Mouse (Mus musculus) C2C12 (cell line): ENCODE data around the gene Slmap. TPM values are rescaled to one million over a fixed set of nuclear protein-coding genes. Genes with fewer than 3 reads are reported as not detected.

Experiments used
- H3K27me3 ChIP-seq: one replicate; pipeline ENCODE4 v1.6.1; 2011; ENCODE audit not compliant: control insufficient read depth, insufficient read depth, insufficient read length
- H3K36me3 ChIP-seq: one replicate; pipeline ENCODE4 v1.6.1; 2011; ENCODE audit not compliant: control insufficient read depth, insufficient read depth
- H3K4me3 ChIP-seq: one replicate; pipeline ENCODE4 v1.5.1; 2011; ENCODE audit warnings: mild to moderate bottlenecking, control low read depth; ENCODE audit not compliant: poor library complexity, insufficient read depth, severe bottlenecking
- H3K79me2 ChIP-seq: one replicate; pipeline ENCODE4 v1.6.1; 2011; ENCODE audit not compliant: control insufficient read depth, insufficient read depth
- H3K79me3 ChIP-seq: one replicate; pipeline ENCODE4 v1.6.1; 2011; ENCODE audit warnings: low read depth, control low read depth
- H3ac ChIP-seq: one replicate; pipeline ENCODE3; 2011; ENCODE audit warnings: low read depth; ENCODE audit not compliant: control insufficient read depth, insufficient read length
- CEBPB ChIP-seq: IDR thresholded peaks from one replicate; pipeline ENCODE4 v1.6.1; 2011; ENCODE audit warnings: low read depth, mild to moderate bottlenecking, control low read depth, moderate library complexity
- CTCF ChIP-seq: IDR thresholded peaks from one replicate; pipeline ENCODE4 v1.5.1; 2011; ENCODE audit not compliant: control insufficient read depth, insufficient read depth, insufficient read length
- FOSL1 ChIP-seq: IDR thresholded peaks from one replicate; pipeline ENCODE4 v1.8.0; 2011; ENCODE audit warnings: mild to moderate bottlenecking, low read length; ENCODE audit not compliant: poor library complexity, insufficient read depth, severe bottlenecking
- MAX ChIP-seq: IDR thresholded peaks from one replicate; pipeline ENCODE4 v1.6.1; 2011; ENCODE audit warnings: mild to moderate bottlenecking, control low read depth
- MYOD1 ChIP-seq: IDR thresholded peaks from one replicate; pipeline ENCODE4 v1.6.1; 2011; ENCODE audit warnings: low read depth; ENCODE audit not compliant: control insufficient read depth, insufficient read length
- MYOG ChIP-seq: IDR thresholded peaks from one replicate; pipeline ENCODE4 v1.6.1; 2011; ENCODE audit not compliant: control insufficient read depth, insufficient read length; ENCODE audit errors: extremely low read depth
- USF1 ChIP-seq: IDR thresholded peaks from one replicate; pipeline ENCODE4 v1.6.1; 2011; ENCODE audit warnings: low read depth, mild to moderate bottlenecking, control low read depth, moderate library complexity
- polyA plus RNA-seq: library from polyadenylated mRNA; unstranded; fragments of >200 nt; fragmentation: generic; extraction: Trizol; gene quantifications from one replicate; pipeline ENCODE4 v1.2.1, GENCODE M21; 2012; ENCODE audit warnings: missing spikeins

The Slmap gene
- polyA plus RNA-seq, 1 experiment, result 10.8 TPM

- no peak overlapping the region for H3ac ChIP-seq
- peaks cover 100% of the 10 kb centered on the region for H3K79me2 ChIP-seq
- H3K79me3 ChIP-seq, result peaks cover 70% of the 10 kb centered on the region
- H3K36me3 ChIP-seq, result no peaks in the 10 kb centered on the region
- no peaks in the 10 kb centered on the region for H3K27me3 ChIP-seq
- TF ChIP-seq MAX (no peak), MYOG (no peak), USF1 (no peak), MYOD1 (no peak), FOSL1 (no peak)
- H3K4me3 ChIP-seq, result no peak overlapping the region
Measured at GRCm38 (mm10) chr14:26515802-26516201, 18.9 kb downstream of the Slmap start.

GRCm38 (mm10) chr14:26510545-26510944 is 24.2 kb downstream of the Slmap start:
- peaks cover 72% of the 10 kb centered on the region for H3K79me3 ChIP-seq
- H3K4me3 ChIP-seq, result no peak overlapping the region
- H3ac ChIP-seq, result no peak overlapping the region
- peaks cover 100% of the 10 kb centered on the region for H3K79me2 ChIP-seq
- H3K36me3 ChIP-seq, result no peaks in the 10 kb centered on the region
- H3K27me3 ChIP-seq, result no peaks in the 10 kb centered on the region
- TF ChIP-seq MYOD1, result no peak
- TF ChIP-seq FOSL1, result no peak
- TF ChIP-seq USF1, result no peak
- TF ChIP-seq MYOG, result no peak
- TF ChIP-seq CTCF, result no peak
- peak; percentile 78 for TF ChIP-seq CEBPB

- H3K27me3 ChIP-seq, result no peaks in the 10 kb centered on the region
- no peaks in the 10 kb centered on the region for H3K36me3 ChIP-seq
- H3K79me2 ChIP-seq, result peaks cover 100% of the 10 kb centered on the region
- no peak overlapping the region for H3ac ChIP-seq
- no peak overlapping the region for H3K4me3 ChIP-seq
- H3K79me3 ChIP-seq, result peaks cover 69% of the 10 kb centered on the region
- TF ChIP-seq CTCF, result no peak
- TF ChIP-seq FOSL1, result no peak
- no peak for TF ChIP-seq MAX
- no peak for TF ChIP-seq MYOD1
- TF ChIP-seq CEBPB, result no peak
- TF ChIP-seq USF1, result no peak
- no peak for TF ChIP-seq MYOG
Measured at GRCm38 (mm10) chr14:26508150-26508549, 26.6 kb downstream of the Slmap start.

GRCm38 (mm10) chr14:26507361-26507760 is 27.4 kb downstream of the Slmap start:
- peaks cover 100% of the 10 kb centered on the region for H3K79me2 ChIP-seq
- no peak overlapping the region for H3K4me3 ChIP-seq
- H3K27me3 ChIP-seq, result no peaks in the 10 kb centered on the region
- no peak overlapping the region for H3ac ChIP-seq
- peaks cover 71% of the 10 kb centered on the region for H3K79me3 ChIP-seq
- no peaks in the 10 kb centered on the region for H3K36me3 ChIP-seq
- TF ChIP-seq CEBPB, result no peak
- TF ChIP-seq CTCF, result no peak
- TF ChIP-seq MAX, result no peak
- no peak for TF ChIP-seq MYOG
- TF ChIP-seq FOSL1, result no peak
- TF ChIP-seq MYOD1, result no peak

GRCm38 (mm10) chr14:26504541-26504940 is 30.2 kb downstream of the Slmap start:
- H3K27me3 ChIP-seq, result no peaks in the 10 kb centered on the region
- TF ChIP-seq MYOD1 (no peak), MYOG (no peak), MAX (no peak), FOSL1 (no peak), CEBPB (no peak), CTCF (no peak), USF1 (no peak)
- H3ac ChIP-seq, result no peak overlapping the region
- peaks cover 62% of the 10 kb centered on the region for H3K79me3 ChIP-seq
- H3K36me3 ChIP-seq, result no peaks in the 10 kb centered on the region
- H3K79me2 ChIP-seq, result peaks cover 100% of the 10 kb centered on the region
- H3K4me3 ChIP-seq, result no peak overlapping the region
